Mouse (Mus musculus): Measurements from ENCODE around the gene Lsm2.
"Not testable (repeated sequence)": the region's sequence is repeated elsewhere in the genome, so short reads cannot be mapped to it uniquely, and the experiment has no call there.

The Lsm2 gene

DNA sequence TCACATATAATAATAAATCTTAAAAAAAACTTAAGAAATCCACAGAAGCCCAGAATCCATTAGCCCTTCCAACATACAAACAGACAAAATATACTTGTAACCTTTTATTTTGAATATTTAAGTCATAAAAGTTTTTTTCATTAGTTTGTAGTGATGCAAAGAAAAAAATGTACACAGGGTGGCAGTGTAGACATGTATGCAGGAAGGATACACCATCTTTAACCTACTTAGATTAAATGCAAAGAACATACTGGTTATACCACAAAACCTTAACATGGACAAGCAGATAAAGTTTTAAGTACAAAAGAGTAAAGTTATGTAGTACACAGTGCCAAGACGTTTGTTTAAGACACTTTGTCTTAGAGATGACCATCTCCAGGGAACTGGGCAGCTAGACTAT, 25.3 kb upstream of the Lsm2 start:
- no peak for DNase-seq (ENCODE audit: low read depth, low spot score)

DNA sequence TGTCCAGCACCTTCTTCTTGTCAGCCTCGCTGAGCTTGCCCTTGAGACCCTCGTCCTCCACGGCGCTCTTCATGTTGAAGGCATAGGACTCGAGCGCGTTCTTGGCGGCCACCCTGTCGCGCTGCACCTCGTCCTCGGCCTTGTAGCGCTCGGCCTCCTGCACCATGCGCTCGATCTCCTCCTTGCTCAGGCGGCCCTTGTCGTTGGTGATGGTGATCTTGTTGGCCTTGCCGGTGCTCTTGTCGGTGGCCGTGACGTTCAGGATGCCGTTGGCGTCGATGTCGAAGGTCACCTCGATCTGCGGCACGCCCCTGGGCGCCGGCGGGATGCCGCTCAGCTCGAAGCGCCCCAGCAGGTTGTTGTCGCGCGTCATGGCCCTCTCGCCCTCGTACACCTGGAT, 24.4 kb upstream of the Lsm2 start:
- not testable (repeated sequence) for DNase-seq (ENCODE audit: low read depth, low spot score)

DNA sequence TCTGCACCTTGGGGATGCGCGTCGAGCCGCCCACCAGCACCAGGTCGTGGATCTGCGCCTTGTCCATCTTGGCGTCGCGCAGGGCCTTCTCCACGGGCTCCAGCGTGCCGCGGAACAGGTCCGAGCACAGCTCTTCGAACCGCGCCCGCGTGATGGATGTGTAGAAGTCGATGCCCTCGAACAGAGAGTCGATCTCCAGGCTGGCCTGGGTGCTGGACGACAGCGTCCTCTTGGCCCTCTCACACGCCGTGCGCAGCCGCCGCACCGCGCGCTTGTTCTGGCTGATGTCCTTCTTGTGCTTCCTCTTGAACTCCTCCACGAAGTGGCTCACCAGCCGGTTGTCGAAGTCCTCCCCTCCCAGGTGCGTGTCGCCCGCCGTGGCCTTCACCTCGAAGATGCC, 23.7 kb upstream of the Lsm2 start:
- DNase-seq (ENCODE audit: low read depth, low spot score), result not testable (repeated sequence)

DNA sequence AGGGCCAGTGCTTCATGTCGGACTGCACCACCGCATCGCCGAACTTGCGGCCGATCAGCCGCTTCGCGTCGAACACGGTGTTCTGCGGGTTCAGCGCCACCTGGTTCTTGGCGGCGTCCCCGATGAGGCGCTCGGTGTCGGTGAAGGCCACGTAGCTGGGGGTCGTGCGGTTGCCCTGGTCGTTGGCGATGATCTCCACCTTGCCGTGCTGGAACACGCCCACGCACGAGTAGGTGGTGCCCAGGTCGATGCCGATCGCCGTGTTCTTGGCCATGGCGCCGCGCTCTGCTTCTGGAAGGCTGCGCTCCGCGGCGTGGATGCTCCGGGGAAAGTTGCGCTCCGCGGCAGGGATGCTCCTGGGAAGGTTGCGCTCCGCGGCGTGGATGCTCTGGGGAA, 22.9 kb upstream of the Lsm2 start:
- DNase-seq (ENCODE audit: low read depth, low spot score), result not testable (repeated sequence)

DNA sequence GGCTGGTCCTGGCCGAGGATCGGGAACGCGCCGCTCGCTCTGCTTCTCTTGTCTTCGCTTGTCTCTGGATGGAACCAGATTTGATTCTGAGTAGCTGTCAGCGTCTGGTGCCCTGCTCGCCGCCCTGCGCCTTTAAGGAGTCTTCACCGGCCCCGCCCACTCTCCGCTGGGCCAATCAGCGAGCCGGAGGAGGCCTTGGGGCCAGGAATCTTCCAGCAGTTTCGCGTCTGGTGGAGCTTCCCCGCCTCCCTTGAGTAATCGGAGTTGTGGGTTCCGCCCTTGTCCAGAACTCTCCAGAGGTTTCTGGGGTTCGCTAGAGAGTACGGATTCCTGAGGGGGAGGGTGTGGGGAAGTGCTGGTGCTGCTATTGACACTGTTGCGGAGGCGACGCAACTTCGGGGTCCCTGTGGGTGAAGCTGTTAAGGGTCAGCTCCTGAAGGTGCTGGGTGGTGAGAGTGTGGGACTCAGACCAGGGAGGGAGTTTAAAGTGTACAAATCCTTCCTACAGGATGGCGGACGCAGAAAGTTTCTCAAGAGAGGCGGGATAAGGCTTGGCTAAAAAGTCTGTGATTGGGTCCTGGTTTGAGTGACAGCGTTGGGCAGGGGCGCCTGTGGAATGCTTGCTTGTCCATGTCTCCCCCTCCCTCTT, 22.4 kb upstream of the Lsm2 start, which contains the start of gene Hspa1b:
Gene Hspa1b, minus strand, starts transcription at position 109 of the 649 bp plus-strand sequence.
- DNase-seq (ENCODE audit: low read depth, low spot score), result not testable (repeated sequence)

DNA sequence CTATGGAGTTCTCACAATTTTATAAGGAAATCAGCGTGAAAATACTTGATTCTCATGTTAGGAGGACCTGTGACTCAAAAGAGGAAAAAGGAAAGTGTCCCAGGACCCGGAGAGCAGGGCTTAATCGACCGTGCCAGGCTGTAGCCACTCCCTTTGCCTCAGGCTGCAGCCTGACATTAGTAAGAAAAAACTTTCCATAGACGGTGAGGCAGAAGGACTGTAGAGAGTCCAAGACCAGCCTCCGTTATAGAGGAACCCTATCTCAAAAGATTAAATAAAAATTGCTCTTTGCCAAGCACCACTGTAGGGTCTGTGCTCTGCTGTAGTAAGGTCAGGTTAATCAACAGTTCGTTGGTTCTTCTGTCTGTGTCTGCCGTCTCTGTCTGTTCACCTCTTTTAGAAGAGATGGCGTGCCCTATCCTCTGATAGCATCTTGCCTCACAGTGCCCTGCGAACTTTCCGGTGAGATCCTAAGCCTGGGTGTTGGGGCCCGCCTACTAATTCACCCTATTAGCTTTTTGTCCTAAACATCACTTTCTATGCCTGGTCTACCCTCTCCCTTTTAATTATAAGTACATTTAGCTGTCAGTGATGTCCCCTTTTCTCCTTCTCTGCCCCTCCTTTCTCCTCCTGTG, 21.7 kb upstream of the Lsm2 start:
- no peak for DNase-seq (ENCODE audit: low read depth, low spot score)

DNA sequence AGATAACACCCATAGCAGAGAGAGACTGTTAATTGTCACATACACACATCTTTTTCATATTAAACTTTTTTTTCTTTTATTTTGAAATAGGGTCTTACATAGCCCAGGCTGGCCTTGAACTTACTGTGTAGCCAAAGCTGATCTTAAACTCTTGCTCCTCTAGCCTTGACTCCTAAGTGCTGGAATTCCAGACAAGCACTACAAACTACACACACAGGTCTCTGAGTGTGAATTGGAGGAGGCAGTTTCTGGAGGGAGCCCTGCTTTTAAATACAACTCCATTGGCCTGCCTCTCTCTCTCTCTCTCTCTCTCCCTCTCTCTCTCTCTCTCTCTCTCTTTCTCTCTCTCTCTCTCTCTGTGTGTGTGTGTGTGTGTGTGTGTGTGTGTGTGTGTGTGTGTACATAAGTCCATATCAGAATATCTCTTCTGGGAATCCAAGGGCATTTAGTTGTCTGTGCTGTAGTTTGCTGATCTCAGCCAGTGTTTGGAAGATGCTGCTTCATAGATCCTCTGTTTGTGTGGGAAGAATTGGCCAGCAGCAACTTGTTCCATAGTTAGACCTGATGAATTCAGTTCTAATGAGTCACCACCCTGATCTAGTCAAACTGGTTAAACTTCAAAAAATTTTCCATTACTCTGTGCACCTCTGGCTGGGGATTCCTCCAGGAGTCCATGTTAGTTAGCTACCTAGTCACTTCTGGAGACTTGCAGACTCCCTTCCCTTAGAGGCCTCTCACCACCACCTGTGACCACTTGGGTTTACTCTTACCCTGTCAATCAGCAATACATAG, 20.8 kb upstream of the Lsm2 start:
- no peak for DNase-seq (ENCODE audit: low read depth, low spot score)

DNA sequence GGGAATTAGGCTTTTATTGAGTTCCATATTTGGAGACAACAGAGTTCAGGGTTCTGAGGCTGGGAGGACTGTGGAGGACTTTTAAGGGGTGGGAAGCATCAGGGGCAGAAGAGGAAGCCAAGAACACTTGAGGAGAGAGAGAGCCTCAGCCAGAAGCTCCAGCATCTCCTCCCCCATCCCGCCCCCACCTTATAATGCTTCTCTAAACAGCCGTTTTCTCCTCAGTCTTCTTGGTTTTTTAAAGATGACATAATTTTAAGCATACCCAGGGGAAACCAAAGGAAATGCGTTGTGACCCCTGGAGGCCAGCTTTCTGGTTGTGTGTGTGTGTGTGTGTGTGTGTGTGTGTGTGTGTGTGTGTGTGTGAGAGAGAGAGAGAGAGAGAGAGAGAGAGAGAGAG, 19.5 kb upstream of the Lsm2 start:
- DNase-seq (ENCODE audit: low read depth, low spot score), result no peak

DNA sequence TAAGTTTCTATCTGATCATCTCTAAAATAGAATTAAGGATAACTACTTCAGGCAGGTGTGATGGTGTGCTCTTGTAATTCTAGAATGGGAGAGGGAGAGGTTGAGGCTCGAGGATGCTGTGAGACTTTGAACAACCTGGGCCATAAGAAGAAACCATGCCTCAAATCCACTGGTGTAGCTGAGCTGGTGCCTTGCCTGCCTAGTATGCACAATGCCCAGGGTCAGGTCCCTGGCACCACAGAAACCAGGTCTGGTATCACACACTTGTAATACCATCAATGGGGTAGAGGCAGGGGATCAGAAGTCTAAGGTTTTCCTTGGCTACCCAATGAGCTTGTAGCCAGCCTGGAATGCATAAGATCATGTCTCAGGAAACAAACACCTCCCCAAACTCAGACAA, 18.8 kb upstream of the Lsm2 start:
- no peak for DNase-seq (ENCODE audit: low read depth, low spot score)

DNA sequence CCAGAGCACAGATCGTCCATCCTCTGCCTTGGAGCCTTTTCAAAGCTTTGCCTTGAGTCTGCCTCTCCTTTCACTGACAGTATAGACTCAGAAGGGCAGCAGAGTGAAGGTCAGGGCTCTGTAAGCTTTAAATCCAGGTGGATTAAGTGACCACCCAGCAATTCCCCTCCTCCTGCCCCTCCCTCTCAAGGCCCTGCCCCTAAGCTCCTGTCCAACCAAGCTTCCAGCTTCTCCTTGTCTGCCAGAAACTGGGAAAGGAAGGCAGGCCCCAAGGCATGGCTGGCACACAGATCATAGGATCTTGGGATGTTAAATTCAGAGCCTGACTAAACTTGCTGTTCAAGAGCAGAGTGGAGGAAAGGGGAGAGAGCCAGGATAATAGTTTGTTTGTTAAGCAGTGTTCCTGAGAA, 17.0 kb upstream of the Lsm2 start:
- DNase-seq (ENCODE audit: low read depth, low spot score), result no peak

DNA sequence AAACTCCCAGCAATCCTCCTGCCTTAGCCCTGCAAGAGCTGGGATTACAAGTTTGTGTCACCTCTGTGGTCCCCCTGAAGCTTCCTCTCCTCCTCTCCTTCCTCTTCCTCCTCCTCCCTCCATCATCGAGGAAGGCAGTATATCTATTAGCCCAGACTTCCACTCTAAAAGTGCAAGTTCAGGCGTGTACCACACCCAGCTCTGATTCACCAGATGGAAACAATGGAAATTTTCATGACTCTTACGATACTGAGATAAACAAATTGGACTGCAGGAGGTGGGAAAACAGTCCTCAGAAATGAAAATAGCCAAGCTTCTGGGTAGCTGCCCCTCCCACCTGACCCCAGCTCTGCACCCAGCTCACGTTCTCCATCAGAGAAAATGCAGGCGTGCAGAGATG, 16.0 kb upstream of the Lsm2 start:
- no peak for DNase-seq (ENCODE audit: low read depth, low spot score)

DNA sequence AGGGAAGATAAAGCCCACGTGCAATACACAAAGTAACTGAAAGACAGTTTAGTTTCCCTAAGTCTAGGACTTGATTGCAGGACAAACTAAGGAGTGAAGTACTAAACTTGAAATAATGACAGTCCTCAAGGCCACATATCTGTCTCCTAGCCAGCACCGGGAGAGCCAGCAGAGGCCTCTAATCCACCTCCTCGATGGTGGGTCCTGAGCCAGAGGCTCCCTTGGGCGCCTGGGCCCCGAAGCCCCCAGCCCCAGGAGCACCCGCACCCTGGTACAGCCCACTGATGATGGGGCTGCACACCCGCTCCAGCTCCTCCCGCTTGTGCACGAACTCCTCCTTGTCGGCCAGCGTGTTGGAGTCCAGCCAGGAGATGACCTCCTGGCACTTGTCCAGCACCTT, 11.8 kb upstream of the Lsm2 start, which contains the start of gene Gm20481:
Gene Gm20481, plus strand, starts transcription at position 91 of the 400 bp plus-strand sequence.
- not testable (repeated sequence) for DNase-seq (ENCODE audit: low read depth, low spot score)

DNA sequence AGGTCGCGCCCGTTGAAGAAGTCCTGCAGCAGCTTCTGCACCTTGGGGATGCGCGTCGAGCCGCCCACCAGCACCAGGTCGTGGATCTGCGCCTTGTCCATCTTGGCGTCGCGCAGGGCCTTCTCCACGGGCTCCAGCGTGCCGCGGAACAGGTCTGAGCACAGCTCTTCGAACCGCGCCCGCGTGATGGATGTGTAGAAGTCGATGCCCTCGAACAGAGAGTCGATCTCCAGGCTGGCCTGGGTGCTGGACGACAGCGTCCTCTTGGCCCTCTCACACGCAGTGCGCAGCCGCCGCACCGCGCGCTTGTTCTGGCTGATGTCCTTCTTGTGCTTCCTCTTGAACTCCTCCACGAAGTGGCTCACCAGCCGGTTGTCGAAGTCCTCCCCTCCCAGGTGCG, 10.8 kb upstream of the Lsm2 start:
- DNase-seq (ENCODE audit: low read depth, low spot score), result not testable (repeated sequence)

DNA sequence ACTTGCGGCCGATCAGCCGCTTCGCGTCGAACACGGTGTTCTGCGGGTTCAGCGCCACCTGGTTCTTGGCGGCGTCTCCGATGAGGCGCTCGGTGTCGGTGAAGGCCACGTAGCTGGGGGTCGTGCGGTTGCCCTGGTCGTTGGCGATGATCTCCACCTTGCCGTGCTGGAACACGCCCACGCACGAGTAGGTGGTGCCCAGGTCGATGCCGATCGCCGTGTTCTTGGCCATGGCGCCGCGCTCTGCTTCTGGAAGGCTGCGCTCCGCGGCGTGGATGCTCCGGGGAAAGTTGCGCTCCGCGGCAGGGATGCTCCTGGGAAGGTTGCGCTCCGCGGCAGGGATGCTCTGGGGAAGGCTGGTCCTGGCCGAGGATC, 10.0 kb upstream of the Lsm2 start:
- DNase-seq (ENCODE audit: low read depth, low spot score), result not testable (repeated sequence)

DNA sequence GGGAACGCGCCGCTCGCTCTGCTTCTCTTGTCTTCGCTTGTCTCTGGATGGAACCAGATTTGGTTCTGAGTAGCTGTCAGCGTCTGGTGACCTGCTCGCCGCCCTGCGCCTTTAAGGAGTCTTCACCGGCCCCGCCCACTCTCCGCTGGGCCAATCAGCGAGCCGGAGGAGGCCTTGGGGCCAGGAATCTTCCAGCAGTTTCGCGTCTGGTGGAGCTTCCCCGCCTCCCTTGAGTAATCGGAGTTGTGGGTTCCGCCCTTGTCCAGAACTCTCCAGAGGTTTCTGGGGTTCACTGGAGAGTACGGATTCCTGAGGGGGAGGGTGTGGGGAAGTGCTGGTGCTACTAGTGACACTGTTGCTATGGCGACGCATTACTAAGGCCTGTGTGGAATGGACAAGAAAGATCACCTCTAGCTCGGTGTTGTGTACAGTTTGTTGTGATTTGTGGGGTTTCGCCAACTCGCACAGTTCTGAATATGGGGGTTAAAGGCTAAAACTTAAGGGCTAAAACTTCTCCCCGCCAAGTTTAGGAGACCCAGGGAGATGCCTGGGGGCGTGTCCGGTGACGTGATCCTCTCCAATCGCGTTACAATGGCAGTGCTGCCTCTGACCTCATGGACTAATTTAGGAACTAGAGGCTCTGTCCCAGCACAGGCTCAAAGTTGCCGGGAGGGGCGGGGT, 9.5 kb upstream of the Lsm2 start, which contains the start of the genes Hspa1a and Hspa1l:
Gene Hspa1a, minus strand, starts transcription at position 88 of the 681 bp plus-strand sequence.
Gene Hspa1l, plus strand, starts transcription at position 635 of the 681 bp plus-strand sequence.
- not testable (repeated sequence) for DNase-seq (ENCODE audit: low read depth, low spot score)

DNA sequence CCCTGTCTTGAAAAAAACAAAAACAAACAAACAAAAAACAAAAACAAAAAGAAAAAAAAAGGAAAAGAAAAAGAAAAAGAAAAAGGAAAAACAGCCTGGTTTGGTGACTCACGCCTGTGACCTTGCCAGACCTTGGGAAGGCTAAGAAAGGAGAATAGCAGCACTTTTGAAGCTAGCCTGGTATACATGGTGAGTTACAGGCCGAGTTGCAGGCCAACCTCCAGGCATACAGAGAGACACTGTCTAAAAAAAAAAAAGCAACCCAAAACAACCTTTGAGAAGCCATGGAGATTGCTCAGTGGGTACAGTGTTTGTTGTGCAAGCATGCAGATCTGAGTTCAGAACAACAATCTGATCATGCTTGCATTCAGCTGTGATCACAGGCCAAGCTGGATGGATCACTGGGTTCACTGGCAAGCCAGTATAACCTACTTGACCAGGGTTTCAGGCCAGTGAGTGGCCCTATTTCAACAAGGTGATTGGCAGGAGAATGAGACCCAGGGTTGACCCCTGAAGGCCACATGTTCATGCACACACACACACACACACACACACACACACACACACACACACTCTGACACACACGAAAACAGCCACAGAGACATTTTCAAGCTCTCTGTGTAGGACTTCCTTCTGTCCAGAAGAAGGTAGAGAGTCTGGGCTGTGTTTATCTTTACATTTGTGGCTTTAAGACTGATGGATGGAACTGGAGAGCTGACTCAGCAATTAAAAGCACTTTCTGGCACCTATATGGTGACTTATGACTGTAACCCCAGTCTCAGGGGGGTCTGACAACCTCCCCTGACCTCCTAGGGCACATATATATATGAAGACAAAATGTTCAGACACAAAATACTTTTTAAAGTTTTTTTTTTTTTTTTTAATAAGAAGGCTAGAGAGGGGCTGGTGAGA, 5.8 kb upstream of the Lsm2 start:
- DNase-seq (ENCODE audit: low read depth, low spot score), result no peak

DNA sequence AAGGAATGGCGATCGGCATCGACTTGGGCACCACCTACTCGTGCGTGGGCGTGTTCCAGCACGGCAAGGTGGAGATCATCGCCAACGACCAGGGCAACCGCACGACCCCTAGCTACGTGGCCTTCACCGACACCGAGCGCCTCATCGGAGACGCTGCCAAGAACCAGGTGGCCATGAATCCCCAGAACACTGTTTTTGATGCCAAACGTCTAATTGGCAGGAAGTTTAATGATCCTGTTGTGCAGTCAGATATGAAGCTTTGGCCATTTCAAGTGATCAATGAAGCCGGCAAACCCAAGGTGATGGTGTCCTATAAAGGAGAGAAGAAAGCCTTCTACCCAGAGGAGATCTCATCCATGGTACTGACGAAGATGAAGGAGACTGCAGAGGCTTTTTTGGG, 4.7 kb upstream of the Lsm2 start:
- DNase-seq (ENCODE audit: low read depth, low spot score), result no peak

DNA sequence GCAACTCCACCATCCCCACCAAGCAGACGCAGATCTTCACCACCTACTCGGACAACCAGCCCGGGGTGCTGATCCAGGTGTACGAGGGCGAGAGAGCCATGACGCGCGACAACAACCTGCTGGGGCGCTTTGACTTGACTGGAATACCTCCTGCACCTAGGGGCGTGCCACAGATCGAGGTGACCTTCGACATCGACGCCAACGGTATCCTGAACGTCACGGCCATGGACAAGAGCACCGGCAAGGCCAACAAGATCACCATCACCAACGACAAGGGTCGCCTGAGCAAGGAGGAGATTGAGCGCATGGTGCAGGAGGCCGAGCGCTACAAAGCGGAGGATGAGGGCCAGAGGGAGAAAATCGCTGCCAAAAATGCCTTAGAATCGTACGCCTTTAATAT, 3.4 kb upstream of the Lsm2 start:
- DNase-seq (ENCODE audit: low read depth, low spot score), result no peak

DNA sequence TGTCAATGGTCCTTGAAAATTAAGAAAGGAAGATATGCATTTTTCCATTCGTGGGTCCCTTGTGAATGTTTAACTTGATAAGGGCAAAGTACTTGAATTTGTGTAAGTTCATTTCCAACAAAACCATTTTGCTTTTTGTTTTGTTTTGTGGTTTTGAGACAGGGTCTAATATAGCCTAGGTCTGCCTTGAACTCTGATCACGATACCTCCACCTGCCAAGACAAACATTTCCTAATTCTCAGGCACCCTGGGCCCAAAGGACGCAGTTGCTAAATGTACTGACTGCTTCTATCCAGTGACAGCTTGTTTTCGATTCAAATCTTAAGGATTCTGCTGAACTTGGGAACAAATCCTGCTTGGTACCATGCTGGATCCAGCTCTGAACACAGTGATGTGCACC, 2.0 kb upstream of the Lsm2 start:
- DNase-seq (ENCODE audit: low read depth, low spot score), result no peak

DNA sequence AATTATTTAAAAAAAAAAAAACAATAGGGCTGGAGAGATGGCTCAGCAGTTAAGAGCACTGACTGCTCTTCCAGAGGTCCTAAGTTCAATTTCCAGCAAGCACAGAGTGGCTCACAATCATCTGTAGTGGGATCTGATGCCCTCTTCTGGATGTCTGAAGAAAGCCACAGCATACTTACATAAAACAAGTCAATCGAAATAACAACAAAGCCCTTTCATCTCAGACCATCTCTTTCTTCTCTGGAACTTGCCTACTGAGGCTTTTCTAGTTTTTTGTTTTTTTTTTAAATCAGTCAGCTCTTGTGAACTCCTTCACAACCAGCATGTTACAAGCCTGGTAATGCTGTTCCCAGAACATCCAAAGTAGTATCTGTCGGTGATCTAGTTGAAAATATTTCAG, 1.0 kb upstream of the Lsm2 start:
- no peak for DNase-seq (ENCODE audit: low read depth, low spot score)

DNA sequence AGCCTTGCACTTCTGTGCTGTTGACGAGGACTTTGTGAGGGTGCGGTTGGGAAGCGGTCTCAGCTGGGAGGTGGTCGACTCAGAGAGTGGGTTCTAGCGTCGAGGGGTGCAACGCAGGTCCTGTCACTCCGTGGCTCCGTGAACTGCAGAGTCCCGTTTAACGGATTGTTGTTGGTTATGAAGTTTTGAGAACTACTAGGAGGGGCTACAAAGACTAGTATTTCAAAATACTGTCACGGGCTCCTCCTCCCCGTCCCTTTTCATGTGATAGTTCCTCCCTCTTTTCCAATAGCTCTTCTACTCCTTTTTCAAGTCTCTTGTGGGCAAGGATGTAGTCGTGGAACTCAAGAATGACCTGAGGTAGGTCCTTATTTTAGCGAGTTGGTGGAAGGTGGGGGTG, 666 bp downstream of the Lsm2 start:
- DNase-seq (ENCODE audit: low read depth, low spot score), result no peak

Data from c-Kit-negative CD71-positive TER-119-positive erythroid progenitor cells, embryonic 14.5 days (primary cell).